Mouse (Mus musculus): ENCODE results near the gene Rrp1b.
A peak's percentile ranks its signal among the peaks of the same experiment; 100 is the strongest.

Rrp1b gene

DNA sequence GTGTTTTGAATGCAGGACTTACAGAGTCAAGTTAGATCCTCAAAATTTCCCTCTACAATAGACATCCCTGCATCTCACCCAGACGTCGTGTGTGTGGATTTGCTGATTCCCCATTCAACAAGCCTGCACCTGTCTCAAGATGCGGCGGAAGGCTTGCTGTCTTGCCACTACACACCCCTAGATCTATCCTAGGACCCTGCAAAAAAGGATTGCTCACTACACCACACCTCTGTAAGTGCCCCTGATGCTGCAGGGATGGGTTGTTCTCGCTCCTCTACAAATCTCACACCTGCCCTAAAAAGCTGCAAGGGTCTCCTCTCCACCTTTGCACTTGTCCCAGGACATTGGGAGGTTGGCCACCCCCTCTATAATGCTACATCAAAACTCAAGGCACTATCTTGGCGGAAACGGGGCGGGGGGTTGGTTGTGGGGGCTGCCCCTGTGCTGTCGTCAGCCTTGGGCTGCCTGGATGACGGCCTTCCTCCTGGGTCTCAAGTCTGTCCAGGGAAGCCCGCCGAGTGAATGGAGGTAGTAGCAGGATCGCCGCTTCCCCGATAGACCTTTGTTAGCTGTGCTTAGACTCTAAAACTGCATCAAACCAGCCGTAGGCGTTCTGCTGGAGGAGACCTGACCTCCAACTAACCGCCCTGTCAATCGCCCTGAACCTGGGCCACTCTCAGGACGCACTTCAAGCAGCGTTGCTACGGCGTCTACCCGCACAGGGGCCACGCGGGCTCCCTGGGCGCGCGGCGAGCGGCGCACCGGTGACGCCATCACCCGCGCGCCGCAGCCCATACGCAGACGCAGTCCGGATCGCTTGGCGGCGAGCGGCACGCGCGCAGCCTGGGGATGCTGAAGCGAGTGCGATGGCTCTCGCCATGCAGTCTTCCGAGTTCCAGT, at the start of gene Rrp1b, which contains the start of gene Hsf2bp:
TSS of gene Rrp1b (plus strand) at position 492 of the 900 bp plus-strand sequence.
TSS of gene Hsf2bp (minus strand) at position 741 of the 900 bp plus-strand sequence.
- DNase-seq, result peak; percentile 31 to 53

DNA sequence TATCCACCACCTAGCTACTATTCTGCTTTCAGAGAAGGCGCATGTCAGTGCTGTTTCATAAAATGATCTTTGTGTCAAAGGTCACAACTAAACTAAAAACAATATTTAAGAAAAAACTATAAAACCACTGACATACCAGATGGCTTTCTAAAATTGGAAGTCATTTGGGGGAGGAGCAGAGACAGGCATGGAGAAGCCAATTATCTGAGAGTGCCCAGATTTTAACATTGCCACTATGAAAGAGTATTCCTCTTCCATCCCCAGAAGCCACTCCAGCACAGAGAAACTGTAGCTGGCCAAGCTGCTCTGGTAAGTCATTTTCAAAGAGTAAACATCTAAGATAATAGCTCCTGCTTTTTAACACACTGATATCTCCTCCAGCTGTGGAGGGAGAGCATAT, 49.0 kb upstream of the Rrp1b start:
- DNase-seq, result no peak

DNA sequence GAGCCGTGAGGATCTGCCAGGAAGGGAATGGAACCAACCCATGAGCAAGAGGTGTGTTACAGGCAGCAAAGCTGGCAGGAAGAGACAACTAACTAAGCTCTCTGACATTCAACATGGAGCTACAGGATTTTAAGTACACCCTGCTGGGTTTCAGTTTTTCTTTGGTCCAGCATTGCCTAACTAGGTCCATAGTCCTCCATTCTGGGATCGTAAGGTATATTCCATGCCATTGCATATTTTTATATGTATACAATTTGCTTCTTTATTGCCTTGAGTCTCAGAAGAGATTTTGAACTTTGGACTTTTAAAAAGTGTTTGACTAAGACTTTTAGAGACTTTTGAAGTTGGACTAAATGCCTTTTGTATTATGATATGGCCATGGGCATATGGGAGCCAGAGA, 46.9 kb upstream of the Rrp1b start:
- no peak for DNase-seq

DNA sequence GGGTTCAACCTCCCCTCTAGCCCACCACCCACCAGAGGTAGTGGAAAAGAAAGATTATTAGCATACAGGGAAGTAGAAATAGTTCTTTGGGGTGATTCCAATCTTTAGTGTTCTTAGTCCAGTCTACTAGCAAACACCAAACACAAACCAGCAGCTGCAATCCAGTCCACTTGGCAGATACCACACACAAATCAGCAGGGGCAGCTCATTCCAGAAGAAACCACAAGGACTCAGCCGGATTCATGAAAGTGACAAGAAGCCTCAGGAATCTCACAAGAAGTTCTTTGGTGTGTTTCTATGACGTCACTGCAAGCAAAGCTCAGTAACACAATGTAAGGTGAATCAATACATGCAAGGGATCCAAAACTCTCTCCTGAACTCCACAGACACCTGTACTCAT, 43.9 kb upstream of the Rrp1b start:
- DNase-seq, result no peak

DNA sequence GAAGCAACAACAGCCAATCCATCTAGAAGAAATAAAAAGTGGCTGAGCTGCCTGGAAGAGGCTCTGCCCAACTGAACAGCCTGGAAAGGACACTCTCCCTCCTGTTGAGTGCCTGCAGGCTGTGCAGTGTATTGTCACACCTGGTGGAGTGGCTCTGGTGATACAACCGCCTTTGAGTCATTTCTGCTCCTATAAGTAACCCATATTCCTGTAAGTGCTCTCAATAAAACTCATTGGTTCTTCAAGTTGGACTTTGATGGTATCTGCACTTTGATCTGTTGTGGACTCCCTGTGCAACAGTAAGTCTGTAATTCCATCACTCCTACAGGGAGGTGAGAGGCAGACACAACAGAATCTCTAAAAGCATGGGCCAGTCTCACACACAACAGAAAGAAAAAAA, 42.5 kb upstream of the Rrp1b start:
- no peak for DNase-seq

- DNase-seq, result no peak
Measured at GRCm38 (mm10) chr17:31994132-31994531, 41.8 kb upstream of the Rrp1b start.

GRCm38 (mm10) chr17:31995784-31996183, 40.1 kb upstream of the Rrp1b start:
- no peak for DNase-seq

DNA sequence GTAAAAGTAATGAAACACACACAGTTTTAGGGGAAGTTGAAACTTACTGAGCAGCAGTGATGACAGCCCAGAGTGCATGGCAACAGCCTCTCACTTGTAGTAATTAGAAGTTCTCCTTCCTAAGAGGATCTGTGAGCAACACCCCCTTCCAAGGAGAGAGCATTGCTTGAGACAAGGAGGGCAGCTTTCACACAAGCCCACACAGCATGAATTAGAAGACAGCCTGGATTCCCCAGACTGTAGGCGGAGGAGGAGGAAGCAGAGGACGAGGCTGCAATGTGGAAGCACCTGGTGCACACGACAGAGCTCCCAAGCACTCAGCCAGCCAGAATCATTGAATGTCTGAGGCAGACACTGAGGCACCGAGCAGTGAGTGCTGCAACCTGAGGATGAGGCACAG, 39.6 kb upstream of the Rrp1b start:
- DNase-seq, result no peak

DNA sequence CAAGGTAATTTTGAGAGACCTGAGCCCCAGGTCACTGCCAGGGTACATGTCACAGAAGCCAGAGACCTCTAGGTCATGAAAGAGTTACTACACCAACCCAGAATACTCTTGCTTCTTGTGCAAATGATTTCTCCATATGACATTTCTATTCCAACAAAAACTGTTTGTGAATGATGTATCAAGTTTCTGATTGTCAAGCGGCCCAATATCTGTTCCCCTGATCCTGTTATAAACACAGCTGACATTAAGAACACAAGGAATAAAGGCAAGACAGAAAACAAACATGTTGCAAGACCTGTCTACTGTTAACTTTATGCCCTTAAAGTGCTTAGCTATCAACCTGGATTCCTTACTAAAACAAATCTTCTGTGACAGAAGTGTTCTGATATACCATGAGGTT, 37.5 kb upstream of the Rrp1b start:
- DNase-seq, result no peak

- no peak for DNase-seq
Measured at GRCm38 (mm10) chr17:32003251-32003650, 32.6 kb upstream of the Rrp1b start.

GRCm38 (mm10) chr17:32006800-32007199, 29.1 kb upstream of the Rrp1b start:
- peak; percentile 34 to 41 for DNase-seq

DNA sequence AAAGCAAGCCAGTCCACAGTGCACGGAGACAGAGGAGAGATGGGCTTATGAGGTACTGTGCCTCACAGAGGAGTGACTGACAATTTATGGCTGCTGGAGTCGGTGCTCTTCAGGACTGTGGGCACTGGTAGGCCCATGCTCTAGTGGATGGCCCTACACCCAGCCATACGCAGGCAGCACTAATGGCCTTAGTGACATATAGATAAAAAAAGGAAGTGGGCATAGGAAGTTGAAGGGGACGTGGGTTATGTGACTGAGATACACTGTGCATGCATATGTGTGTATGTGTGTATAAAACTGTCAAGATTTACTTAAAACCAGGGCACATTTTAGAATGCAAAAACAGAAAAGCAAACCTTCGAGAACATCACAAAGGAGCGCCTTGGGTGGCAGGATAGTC, 24.2 kb upstream of the Rrp1b start:
- no peak for DNase-seq

GRCm38 (mm10) chr17:32012254-32012653, 23.6 kb upstream of the Rrp1b start:
- DNase-seq, result no peak

- no peak for DNase-seq
Measured at GRCm38 (mm10) chr17:32013659-32014058, 22.2 kb upstream of the Rrp1b start.

GRCm38 (mm10) chr17:32016481-32016880, 19.4 kb upstream of the Rrp1b start:
- no peak for DNase-seq

GRCm38 (mm10) chr17:32018127-32018894, 17.6 kb upstream of the Rrp1b start:
- DNase-seq, result no peak

- peak; percentile 40 to 62 for DNase-seq
Measured at GRCm38 (mm10) chr17:32021981-32022380, 13.9 kb upstream of the Rrp1b start.

DNA sequence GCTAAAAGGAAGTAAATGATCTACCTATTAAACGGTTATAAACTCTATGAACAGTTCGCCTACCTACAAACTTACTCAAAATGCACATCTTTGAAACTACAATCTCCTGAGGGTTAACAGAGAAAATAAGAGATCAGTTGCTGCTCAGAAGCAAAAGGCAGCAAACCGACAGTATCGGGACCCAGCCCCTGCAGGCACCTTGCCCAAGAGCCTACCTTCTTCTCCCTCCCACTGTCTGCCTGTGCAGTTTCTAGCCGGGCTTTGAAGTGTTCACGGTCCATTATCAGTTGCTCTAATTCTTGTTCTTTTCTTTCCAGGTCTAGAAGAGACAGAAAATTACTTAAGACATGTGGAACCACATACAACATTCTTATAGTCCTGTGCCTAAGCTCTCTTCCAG, 13.3 kb upstream of the Rrp1b start:
- DNase-seq, result peak; percentile 37 to 41

DNA sequence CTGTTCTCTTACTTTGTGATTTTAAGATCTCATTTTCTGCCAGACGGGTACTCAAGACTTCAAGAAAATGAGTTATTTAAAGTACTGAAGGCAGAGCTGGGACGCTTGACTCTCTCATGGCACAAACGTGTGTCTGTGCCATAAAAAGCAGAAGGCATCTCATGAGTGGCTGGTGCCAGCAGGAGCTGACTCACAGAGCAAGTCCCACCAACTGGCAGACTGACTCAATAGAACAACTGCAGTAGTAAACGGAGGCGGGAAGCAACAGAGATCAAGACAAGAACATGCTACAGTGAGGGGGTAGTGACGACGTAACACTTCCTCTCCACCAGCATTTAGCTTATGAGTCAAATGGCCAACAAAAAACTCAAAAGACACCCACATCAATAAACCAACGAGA, 12.8 kb upstream of the Rrp1b start:
- DNase-seq, result no peak

GRCm38 (mm10) chr17:32024671-32025073, 11.2 kb upstream of the Rrp1b start:
- peak; percentile 67 to 70 for DNase-seq

- DNase-seq, result peak; percentile 71 to 79
Measured at GRCm38 (mm10) chr17:32025386-32025785, 10.5 kb upstream of the Rrp1b start.

- DNase-seq, result peak in 1 of 2 experiments; percentile 43
Measured at GRCm38 (mm10) chr17:32027666-32028065, 8.2 kb upstream of the Rrp1b start.

DNA sequence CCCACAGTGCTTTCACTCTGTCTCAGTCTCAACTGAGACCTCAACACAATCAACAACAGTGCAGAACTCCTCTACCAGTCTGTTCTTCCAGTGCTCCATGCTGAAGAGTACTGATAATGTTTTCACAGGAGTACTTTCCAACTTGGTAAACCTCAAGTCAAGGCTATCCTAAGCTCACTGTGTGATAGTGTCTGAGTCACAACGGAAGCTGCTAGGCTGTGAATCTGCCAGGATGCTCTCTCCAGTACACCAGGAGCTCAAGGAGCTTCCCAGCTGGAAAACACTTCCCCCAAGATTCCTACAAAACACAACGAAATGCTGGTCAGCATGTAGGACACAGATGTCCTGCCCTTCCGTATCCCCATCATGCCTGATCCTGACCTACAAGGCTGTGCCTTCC, 7.6 kb upstream of the Rrp1b start:
- no peak for DNase-seq

GRCm38 (mm10) chr17:32031684-32032083, 4.2 kb upstream of the Rrp1b start:
- DNase-seq, result no peak
